Mouse (Mus musculus) gastrocnemius, postnatal 36 days (tissue): ENCODE results near the gene Arhgap15. TPM values are rescaled to one million over a fixed set of nuclear protein-coding genes. Genes with fewer than 3 reads are reported as not detected.

Experiments used
- DNase-seq, 2 experiments: peaks; one replicate each; pipeline ENCODE4 v3.0.0; 2022
- intact Hi-C: fragments of 180-260 bp; cut with DNase I; formaldehyde crosslinking; loops from one replicate; pipeline ENCODE4 v1.15.1; 2025
- total RNA-seq, 2 experiments: library from RNA; stranded (reverse); gene quantifications; 2 replicates each; pipeline ENCODE4 v1.2.3; 2021

The Arhgap15 gene
- total RNA-seq, 2 experiments from 2014 or later, result 0.79 to 0.81 TPM

GRCm38 (mm10) chr2:44016720-44017119, 268.1 kb downstream of the Arhgap15 start:
- DNase-seq, result no peak
- intact Hi-C loops, result no loop called here

- intact Hi-C loops, result no loop called here
- no peak for DNase-seq
Measured at GRCm38 (mm10) chr2:44017405-44018026, 268.9 kb downstream of the Arhgap15 start.

GRCm38 (mm10) chr2:44018033-44018432, 269.4 kb downstream of the Arhgap15 start:
- DNase-seq, result no peak
- intact Hi-C loops, result no loop called here

- no peak for DNase-seq
- intact Hi-C loops, result loop anchor here (10.0 kb wide), 1 partner anchor 70 kb away; no protein-coding TSS in a partner anchor
Measured at GRCm38 (mm10) chr2:44024704-44025103, 276.1 kb downstream of the Arhgap15 start.

- no peak for DNase-seq
- intact Hi-C loops, result loop anchor here (10.0 kb wide), 1 partner anchor 74 kb away; no protein-coding TSS in a partner anchor
Measured at GRCm38 (mm10) chr2:44029035-44029715, 280.6 kb downstream of the Arhgap15 start.

GRCm38 (mm10) chr2:44029865-44030264, 281.2 kb downstream of the Arhgap15 start:
- intact Hi-C loops, result loop anchor here (10.0 kb wide), 1 partner anchor 75 kb away; no protein-coding TSS in a partner anchor
- DNase-seq, result no peak

- intact Hi-C loops, result no loop called here
- DNase-seq, result no peak
Measured at GRCm38 (mm10) chr2:44039522-44040203, 291.0 kb downstream of the Arhgap15 start.

GRCm38 (mm10) chr2:44044088-44044487, 295.5 kb downstream of the Arhgap15 start:
- no peak for DNase-seq
- intact Hi-C loops, result no loop called here

GRCm38 (mm10) chr2:44044634-44045033, 296.0 kb downstream of the Arhgap15 start:
- DNase-seq, result no peak
- intact Hi-C loops, result no loop called here

- no peak for DNase-seq
- intact Hi-C loops, result no loop called here
Measured at GRCm38 (mm10) chr2:44045231-44045630, 296.6 kb downstream of the Arhgap15 start.

- no peak for DNase-seq
- intact Hi-C loops, result no loop called here
Measured at GRCm38 (mm10) chr2:44060306-44060705, 311.7 kb downstream of the Arhgap15 start.

- DNase-seq, result no peak
- intact Hi-C loops, result no loop called here
Measured at GRCm38 (mm10) chr2:44060716-44061115, 312.1 kb downstream of the Arhgap15 start.

- intact Hi-C loops, result no loop called here
- no peak for DNase-seq
Measured at GRCm38 (mm10) chr2:44065067-44065466, 316.4 kb downstream of the Arhgap15 start.

- peak in 1 of 2 experiments; percentile 56 for DNase-seq
- intact Hi-C loops, result no loop called here
Measured at GRCm38 (mm10) chr2:44068151-44068840, 319.7 kb downstream of the Arhgap15 start.

GRCm38 (mm10) chr2:44068906-44069305, 320.3 kb downstream of the Arhgap15 start:
- DNase-seq, result peak; percentile 10 to 23
- intact Hi-C loops, result no loop called here

GRCm38 (mm10) chr2:44076570-44076969, 327.9 kb downstream of the Arhgap15 start:
- intact Hi-C loops, result no loop called here
- DNase-seq, result no peak

GRCm38 (mm10) chr2:44080530-44080929, 331.9 kb downstream of the Arhgap15 start:
- intact Hi-C loops, result no loop called here
- DNase-seq, result no peak

- intact Hi-C loops, result no loop called here
- no peak for DNase-seq
Measured at GRCm38 (mm10) chr2:44081241-44081640, 332.6 kb downstream of the Arhgap15 start.

- no peak for DNase-seq
- intact Hi-C loops, result no loop called here
Measured at GRCm38 (mm10) chr2:44084471-44084870, 335.8 kb downstream of the Arhgap15 start.

GRCm38 (mm10) chr2:44086403-44087056, 337.9 kb downstream of the Arhgap15 start:
- DNase-seq, result no peak
- intact Hi-C loops, result no loop called here
